Mouse (Mus musculus): ENCODE measurements around the gene Med27. TPM values are rescaled to one million over a fixed set of nuclear protein-coding genes. Genes with fewer than 3 reads are reported as not detected.
A peak's percentile ranks its signal among the peaks of the same experiment; 100 is the strongest.

The Med27 gene
- polyA plus RNA-seq (2015; fragmentation: Nextera tagmentation; extraction: Ambion mirVana), result 16.8 and 16.9 TPM in 2 replicates

DNA sequence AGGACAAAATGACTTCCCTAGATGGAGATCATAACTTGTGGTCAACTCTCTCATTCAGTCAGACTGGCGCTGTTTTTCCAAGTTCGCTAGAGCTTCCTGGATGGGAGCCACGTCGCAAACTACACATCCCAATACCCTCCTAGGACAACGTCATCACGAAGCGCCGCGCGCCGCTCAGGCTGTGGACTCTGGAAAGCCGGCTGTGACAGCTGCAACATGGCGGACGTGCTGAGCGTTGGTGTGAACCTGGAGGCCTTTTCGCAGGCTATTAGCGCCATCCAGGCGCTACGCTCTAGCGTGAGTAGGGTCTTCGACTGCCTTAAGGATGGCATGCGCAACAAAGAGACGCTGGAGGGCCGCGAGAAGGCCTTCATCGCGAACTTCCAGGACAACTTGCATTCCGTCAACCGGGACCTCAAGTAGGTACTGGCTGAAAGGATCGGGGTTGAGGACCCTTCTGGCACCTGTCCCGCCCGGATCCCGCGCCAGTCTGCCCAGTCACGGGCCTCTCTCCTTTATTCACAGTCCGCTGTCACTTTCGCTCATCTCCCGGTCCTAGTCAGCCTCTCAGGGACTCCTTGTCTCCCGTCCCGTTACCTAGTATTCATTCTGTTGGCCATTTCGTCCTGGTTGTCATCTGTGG is at the start of gene Med27:
TSS of gene Med27 (plus strand) at position 191 of the 643 bp plus-strand sequence.
- peak within 1 kb of the TSS; percentile 72 for H3K4me3 ChIP-seq (replicated peaks)
- peak within 1 kb of the TSS; percentile 69 for H3K9ac ChIP-seq
- H3K36me3 ChIP-seq (replicated peaks), result peaks cover 18% of the 10 kb centered on the region
- ATAC-seq (ENCODE audit: insufficient read depth), result peak; percentile 95
- no peak within 1 kb of the TSS for H3K27ac ChIP-seq (replicated peaks)
- H3K27me3 ChIP-seq, result no peaks in the 10 kb centered on the region
- peaks cover 10% of the 10 kb centered on the region for H3K4me1 ChIP-seq (replicated peaks)
- WGBS (ENCODE audit: insufficient replicate concordance), result under 1% methylated on average over 41 of the region's 41 CpGs
- H3K9me3 ChIP-seq (replicated peaks), result no peaks in the 10 kb centered on the region
- peak within 1 kb of the TSS; percentile 82 for H3K4me2 ChIP-seq

DNA sequence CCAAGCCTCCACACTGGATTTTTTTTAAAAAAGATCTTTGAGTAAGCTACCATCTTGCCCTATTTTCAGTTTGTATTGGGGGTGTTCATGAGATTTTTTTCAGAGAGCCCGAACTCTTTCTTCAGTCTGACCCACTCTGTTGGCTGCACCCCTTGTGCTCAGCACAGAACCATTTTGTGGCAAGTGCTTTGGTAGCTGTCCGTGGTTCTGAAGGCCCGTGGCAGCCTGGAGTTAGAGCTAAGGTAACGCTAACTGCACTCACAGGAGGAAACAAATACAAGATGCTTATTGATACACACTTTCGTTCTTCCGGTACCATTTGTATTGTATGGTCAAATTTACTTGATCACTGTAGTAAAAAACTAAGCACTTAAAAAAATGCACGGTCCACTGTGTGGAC is 36.7 kb upstream of the Med27 start:
- H3K36me3 ChIP-seq (replicated peaks), result no peaks in the 10 kb centered on the region
- no peak for ATAC-seq (ENCODE audit: insufficient read depth)
- H3K4me1 ChIP-seq (replicated peaks), result no peaks in the 10 kb centered on the region
- H3K4me2 ChIP-seq, result no peak overlapping the region
- H3K9ac ChIP-seq, result no peak overlapping the region
- H3K27me3 ChIP-seq, result no peaks in the 10 kb centered on the region
- no peak overlapping the region for H3K27ac ChIP-seq (replicated peaks)
- 29% methylated on average over 7 of the region's 7 CpGs for WGBS (ENCODE audit: insufficient replicate concordance)
- H3K4me3 ChIP-seq (replicated peaks), result no peak overlapping the region
- H3K9me3 ChIP-seq (replicated peaks), result no peaks in the 10 kb centered on the region

DNA sequence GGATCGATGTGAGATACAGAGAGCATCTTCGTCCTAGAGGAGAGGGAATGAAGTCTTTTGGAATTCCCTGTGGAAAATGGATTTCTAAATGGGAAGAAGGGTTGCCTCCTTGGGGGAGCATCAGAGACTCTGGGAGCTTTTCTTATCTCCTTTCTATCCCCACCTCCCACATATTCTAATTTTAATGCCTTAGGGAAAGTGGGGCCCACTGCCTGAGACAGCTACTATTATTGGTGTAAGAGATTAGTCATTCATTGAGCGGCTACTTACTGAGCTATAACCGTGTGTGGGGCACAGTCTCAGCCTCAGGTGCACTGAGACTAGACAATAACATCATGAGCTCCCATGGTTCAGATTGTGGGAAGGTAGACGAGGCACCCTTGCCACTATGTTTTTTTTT is 34.6 kb upstream of the Med27 start:
- no peaks in the 10 kb centered on the region for H3K9me3 ChIP-seq (replicated peaks)
- H3K4me3 ChIP-seq (replicated peaks), result no peak overlapping the region
- H3K4me2 ChIP-seq, result no peak overlapping the region
- H3K27me3 ChIP-seq, result no peaks in the 10 kb centered on the region
- WGBS (ENCODE audit: insufficient replicate concordance), result 54% methylated on average over 5 of the region's 5 CpGs
- no peaks in the 10 kb centered on the region for H3K36me3 ChIP-seq (replicated peaks)
- no peaks in the 10 kb centered on the region for H3K4me1 ChIP-seq (replicated peaks)
- no peak overlapping the region for H3K27ac ChIP-seq (replicated peaks)
- ATAC-seq (ENCODE audit: insufficient read depth), result no peak
- H3K9ac ChIP-seq, result no peak overlapping the region

DNA sequence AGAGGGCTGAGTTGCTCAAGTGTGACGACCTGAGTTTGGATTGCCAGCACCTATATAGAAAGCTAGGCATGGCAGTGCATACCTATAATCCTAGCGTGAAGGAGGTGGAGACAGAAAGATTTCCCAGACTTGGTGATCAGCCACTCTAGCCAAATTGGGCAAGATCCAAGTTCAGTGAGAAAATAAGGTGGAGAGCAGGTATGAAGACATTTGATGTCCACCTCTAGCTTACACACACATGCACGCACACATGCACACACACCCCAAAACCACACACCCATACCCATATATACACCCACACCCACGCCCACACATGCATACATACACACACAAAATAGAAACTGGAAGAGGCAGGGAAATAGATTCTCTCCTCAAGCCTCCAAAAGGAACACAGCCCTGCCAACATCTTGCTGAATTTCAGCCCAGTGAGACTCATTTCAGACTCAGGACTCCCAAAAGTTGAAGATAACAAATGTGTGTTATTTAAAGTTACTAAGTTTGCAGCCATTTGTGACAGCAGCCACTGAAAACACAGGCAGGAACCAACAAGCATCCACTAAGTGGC is 28.6 kb upstream of the Med27 start:
- WGBS (ENCODE audit: insufficient replicate concordance), result 51% methylated on average over 4 of the region's 4 CpGs
- Histone ChIP-seq H3K4me1 (replicated peaks) (no peaks in the 10 kb centered on the region), H3K27ac (replicated peaks) (no peak overlapping the region), H3K36me3 (replicated peaks) (no peaks in the 10 kb centered on the region), H3K4me2 (no peak overlapping the region), H3K27me3 (no peaks in the 10 kb centered on the region), H3K9me3 (replicated peaks) (no peaks in the 10 kb centered on the region), H3K9ac (no peak overlapping the region), H3K4me3 (replicated peaks) (no peak overlapping the region)
- ATAC-seq (ENCODE audit: insufficient read depth), result no peak

DNA sequence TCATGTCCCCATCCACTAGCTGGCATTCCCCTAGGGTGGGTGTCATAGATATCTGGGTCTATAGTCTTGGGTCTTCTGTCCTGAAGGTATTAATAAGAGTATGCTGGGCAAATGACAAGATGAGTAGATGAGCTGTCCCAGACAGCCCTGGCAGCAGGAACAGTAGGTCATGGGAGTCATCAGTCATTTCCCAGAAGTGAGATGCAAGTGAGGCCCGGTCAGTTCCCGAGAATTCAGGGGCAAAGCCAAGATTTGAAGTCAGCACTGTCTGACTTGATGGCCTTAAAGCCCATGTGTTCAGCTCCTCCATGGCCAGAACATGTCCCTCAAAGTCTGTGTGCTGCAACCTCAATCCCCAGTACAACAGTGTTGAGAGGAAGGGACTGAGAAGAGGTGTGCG is 28.0 kb upstream of the Med27 start:
- H3K4me1 ChIP-seq (replicated peaks), result no peaks in the 10 kb centered on the region
- 72% methylated on average over 3 of the region's 3 CpGs for WGBS (ENCODE audit: insufficient replicate concordance)
- H3K9me3 ChIP-seq (replicated peaks), result no peaks in the 10 kb centered on the region
- no peak overlapping the region for H3K27ac ChIP-seq (replicated peaks)
- no peak for ATAC-seq (ENCODE audit: insufficient read depth)
- H3K36me3 ChIP-seq (replicated peaks), result no peaks in the 10 kb centered on the region
- H3K9ac ChIP-seq, result no peak overlapping the region
- no peaks in the 10 kb centered on the region for H3K27me3 ChIP-seq
- H3K4me2 ChIP-seq, result no peak overlapping the region
- H3K4me3 ChIP-seq (replicated peaks), result no peak overlapping the region

DNA sequence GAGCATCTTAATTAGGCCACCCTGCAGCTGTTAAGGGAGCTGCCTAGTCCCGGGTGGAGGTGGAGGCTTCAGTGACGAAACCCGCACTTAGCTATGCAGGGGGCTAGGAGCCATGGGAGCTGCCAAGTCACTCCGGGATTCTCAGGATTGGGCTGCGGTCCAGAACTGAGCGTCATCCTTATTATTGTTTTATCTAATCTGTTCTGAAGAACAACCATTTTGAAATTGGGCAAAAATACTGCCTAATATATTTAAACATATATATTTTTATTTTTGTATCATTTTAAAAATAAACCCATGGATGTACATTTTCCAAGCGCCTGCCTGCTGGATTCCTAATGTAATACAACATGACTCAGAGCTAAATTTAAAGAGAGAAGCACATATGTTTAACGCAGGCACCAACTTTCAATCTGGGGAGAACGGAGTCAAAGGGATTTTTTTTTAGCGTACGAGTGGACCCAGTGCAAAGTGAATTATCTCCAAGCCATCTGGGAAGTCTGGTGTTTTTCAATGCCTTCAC is 26.3 kb upstream of the Med27 start:
- ATAC-seq (ENCODE audit: insufficient read depth), result no peak
- H3K9ac ChIP-seq, result no peak overlapping the region
- no peaks in the 10 kb centered on the region for H3K36me3 ChIP-seq (replicated peaks)
- no peak overlapping the region for H3K4me2 ChIP-seq
- H3K27ac ChIP-seq (replicated peaks), result no peak overlapping the region
- no peaks in the 10 kb centered on the region for H3K9me3 ChIP-seq (replicated peaks)
- H3K27me3 ChIP-seq, result no peaks in the 10 kb centered on the region
- no peaks in the 10 kb centered on the region for H3K4me1 ChIP-seq (replicated peaks)
- no peak overlapping the region for H3K4me3 ChIP-seq (replicated peaks)
- 62% methylated on average over 11 of the region's 11 CpGs for WGBS (ENCODE audit: insufficient replicate concordance)

DNA sequence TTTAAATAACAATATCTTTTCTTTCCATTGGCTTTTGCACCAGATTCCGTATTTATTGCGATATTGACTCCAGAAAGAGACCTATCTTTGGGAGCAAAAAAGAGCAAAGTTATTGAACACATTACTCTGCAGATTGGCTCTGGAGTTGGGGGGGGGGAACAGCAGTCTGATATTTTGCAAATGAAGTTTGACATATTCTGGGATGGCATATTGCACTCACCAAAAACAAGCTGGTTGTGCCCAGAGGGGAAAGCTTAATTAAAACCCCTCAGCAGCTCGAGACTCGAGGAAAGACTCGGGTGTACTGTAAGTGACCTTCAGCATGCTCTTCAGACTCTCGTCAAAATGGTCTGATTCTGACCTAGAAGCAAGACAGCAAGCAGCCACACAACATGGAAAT is 25.8 kb upstream of the Med27 start:
- no peak for ATAC-seq (ENCODE audit: insufficient read depth)
- H3K9ac ChIP-seq, result no peak overlapping the region
- H3K4me2 ChIP-seq, result no peak overlapping the region
- no peak overlapping the region for H3K27ac ChIP-seq (replicated peaks)
- no peak overlapping the region for H3K4me3 ChIP-seq (replicated peaks)
- H3K9me3 ChIP-seq (replicated peaks), result no peaks in the 10 kb centered on the region
- H3K36me3 ChIP-seq (replicated peaks), result no peaks in the 10 kb centered on the region
- no peaks in the 10 kb centered on the region for H3K27me3 ChIP-seq
- 55% methylated on average over 6 of the region's 6 CpGs for WGBS (ENCODE audit: insufficient replicate concordance)
- H3K4me1 ChIP-seq (replicated peaks), result no peaks in the 10 kb centered on the region

DNA sequence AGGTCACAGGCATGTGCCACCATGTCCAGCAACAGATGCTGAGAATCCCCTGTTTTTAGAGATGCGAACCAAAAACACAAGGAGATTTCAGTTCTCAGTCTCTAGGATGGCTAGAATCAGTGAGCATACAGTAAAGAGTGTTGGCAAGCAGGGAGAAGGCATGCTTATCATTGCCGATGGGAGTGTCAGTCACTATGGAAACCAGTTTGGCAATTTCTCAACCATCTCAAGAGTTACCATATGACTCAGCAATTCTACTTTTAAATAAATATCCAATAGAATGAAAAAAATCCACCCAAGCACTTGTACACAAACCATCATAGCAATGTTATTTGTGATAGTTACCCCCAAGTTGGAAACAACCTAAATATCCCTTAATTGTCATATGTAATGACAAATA is 22.2 kb upstream of the Med27 start:
- ATAC-seq (ENCODE audit: insufficient read depth), result no peak
- H3K9me3 ChIP-seq (replicated peaks), result no peaks in the 10 kb centered on the region
- no peak overlapping the region for H3K9ac ChIP-seq
- no peak overlapping the region for H3K27ac ChIP-seq (replicated peaks)
- no peaks in the 10 kb centered on the region for H3K27me3 ChIP-seq
- H3K4me3 ChIP-seq (replicated peaks), result no peak overlapping the region
- H3K4me2 ChIP-seq, result no peak overlapping the region
- no peaks in the 10 kb centered on the region for H3K4me1 ChIP-seq (replicated peaks)
- WGBS (ENCODE audit: insufficient replicate concordance), result 60% methylated on average over 2 of the region's 2 CpGs
- no peaks in the 10 kb centered on the region for H3K36me3 ChIP-seq (replicated peaks)

DNA sequence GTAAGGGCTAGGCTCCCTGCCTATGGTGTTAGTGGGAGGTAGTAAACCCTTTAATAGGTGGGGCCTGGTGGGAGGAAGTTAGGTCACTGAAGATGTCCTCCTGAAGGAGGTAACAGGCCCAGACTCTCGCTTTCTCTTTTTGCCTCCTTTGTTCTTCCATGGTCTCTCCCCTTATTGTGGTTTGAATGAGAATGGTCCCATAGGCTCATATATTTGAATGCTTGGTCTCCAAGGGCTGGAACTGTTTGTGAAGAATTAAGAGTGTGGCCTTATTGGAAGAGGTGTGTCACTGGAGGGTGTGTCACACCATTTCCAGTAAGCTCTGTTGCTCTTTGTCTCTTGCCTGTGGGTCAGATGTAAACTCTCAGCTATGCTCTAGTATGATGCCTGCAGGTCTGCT is 16.1 kb upstream of the Med27 start:
- H3K9ac ChIP-seq, result no peak overlapping the region
- WGBS (ENCODE audit: insufficient replicate concordance), result 88% methylated on average over 1 of the region's 1 CpGs

DNA sequence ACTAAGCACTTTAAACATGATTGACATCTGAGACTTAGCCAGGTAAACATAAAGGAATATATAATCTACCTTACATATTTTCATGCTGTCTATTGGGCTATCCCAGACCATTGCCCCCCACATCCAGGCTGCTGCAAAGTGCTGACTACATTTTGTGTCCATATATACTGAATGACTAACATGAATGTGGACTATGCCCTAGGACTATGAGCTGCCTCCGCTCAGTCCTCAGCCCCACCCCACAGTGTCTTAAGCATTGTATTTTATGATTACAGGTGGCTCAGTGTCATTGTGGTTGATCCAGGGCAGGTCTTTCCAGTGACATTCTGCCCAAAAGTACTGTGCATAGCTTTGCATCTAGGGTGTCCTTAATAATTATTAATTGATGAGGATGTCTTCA is 8.2 kb upstream of the Med27 start:
- WGBS (ENCODE audit: insufficient replicate concordance), result 82% methylated on average over 1 of the region's 1 CpGs
- ATAC-seq (ENCODE audit: insufficient read depth), result no peak

More for the DNA sequence above, 16.1 kb upstream of the Med27 start:
- Histone ChIP-seq H3K36me3 (replicated peaks) (no peaks in the 10 kb centered on the region), H3K4me3 (replicated peaks) (no peak overlapping the region), H3K9me3 (replicated peaks) (no peaks in the 10 kb centered on the region), H3K27ac (replicated peaks) (no peak overlapping the region), H3K4me2 (no peak overlapping the region), H3K27me3 (no peaks in the 10 kb centered on the region), H3K4me1 (replicated peaks) (no peaks in the 10 kb centered on the region)
- ATAC-seq (ENCODE audit: insufficient read depth), result no peak

DNA sequence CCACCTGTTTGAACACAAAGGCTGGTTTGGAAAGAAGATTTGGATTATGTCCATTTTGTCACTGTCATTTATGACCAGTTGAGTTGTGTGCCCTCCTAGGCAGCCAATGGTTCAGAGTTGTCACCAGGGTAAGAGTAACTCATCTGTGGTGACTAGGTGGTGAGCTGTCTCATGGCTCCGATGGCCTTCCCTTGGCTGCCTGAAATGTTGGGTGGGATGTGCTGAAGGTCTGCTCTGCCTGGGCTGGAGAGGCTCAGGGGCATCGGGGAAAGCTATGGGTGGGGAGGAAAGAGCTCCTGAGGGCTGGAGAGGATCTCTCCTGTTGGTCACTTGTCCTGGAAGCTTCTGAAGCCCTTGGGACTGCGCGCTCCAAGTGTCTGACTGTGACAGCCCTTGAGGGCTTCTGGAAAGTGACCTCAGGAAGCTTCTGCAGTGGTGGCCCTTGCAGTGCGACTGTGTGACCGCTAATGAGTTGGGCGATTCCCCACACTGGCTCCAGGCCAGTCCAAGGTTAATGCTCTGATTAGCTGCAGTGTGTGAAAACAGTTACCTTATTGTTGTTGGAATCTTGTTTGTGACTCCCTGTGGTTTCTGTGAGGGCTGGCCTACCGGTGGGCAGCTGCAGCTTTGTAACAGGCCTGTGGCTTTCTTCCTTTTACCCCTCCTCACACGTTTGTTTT is 12.2 kb downstream of the Med27 start:
- Histone ChIP-seq H3K27me3 (no peaks in the 10 kb centered on the region), H3K9ac (no peak overlapping the region), H3K4me2 (no peak overlapping the region), H3K4me1 (replicated peaks) (0 out of 2 replicates have a peak, but pooled peaks cover 1% of the 10 kb centered on the region), H3K4me3 (replicated peaks) (no peak overlapping the region), H3K36me3 (replicated peaks) (no peaks in the 10 kb centered on the region), H3K9me3 (replicated peaks) (no peaks in the 10 kb centered on the region), H3K27ac (replicated peaks) (no peak overlapping the region)
- no peak for ATAC-seq (ENCODE audit: insufficient read depth)
- 67% methylated on average over 9 of the region's 9 CpGs for WGBS (ENCODE audit: insufficient replicate concordance)

More for the DNA sequence above, 8.2 kb upstream of the Med27 start:
- Histone ChIP-seq H3K4me1 (replicated peaks) (no peaks in the 10 kb centered on the region), H3K9me3 (replicated peaks) (no peaks in the 10 kb centered on the region), H3K27ac (replicated peaks) (no peak overlapping the region), H3K36me3 (replicated peaks) (no peaks in the 10 kb centered on the region), H3K27me3 (no peaks in the 10 kb centered on the region), H3K9ac (no peak overlapping the region), H3K4me3 (replicated peaks) (no peak overlapping the region), H3K4me2 (no peak overlapping the region)
